Mouse (Mus musculus) embryonic facial prominence, embryonic 11.5 days (tissue): Measurements from ENCODE around the gene Timp2. TPM values are rescaled to one million over a fixed set of nuclear protein-coding genes. Genes with fewer than 3 reads are reported as not detected.

Experiments used
- ATAC-seq: fragments of 200-750 bp; cut with Nextera tagmentation; replicated peaks from 2 replicates; pipeline ENCODE4 v1.8.0; 2017; ENCODE audit warnings: low read depth; ENCODE audit not compliant: insufficient number of reproducible peaks, low FRiP score, low TSS enrichment
- DNase-seq: peaks from one replicate; pipeline ENCODE4 v3.0.0-alpha.2; 2015; ENCODE audit warnings: low spot score
- H3K27ac ChIP-seq: fragments of 300-500 bp; sonication (generic); replicated peaks from 2 replicates; pipeline ENCODE4 v1.5.1; 2014; ENCODE audit warnings: mild to moderate bottlenecking, low read depth, low read length, control low read depth
- H3K27me3 ChIP-seq: fragments of 300-500 bp; sonication (generic); 2 replicates; pipeline ENCODE4 v1.6.1; 2014; ENCODE audit warnings: mild to moderate bottlenecking, low read length, moderate library complexity, mixed read lengths; ENCODE audit not compliant: control insufficient read depth, insufficient read depth
- H3K36me3 ChIP-seq: fragments of 300-500 bp; sonication (generic); replicated peaks from 2 replicates; pipeline ENCODE4 v1.6.1; 2014; ENCODE audit warnings: low read depth, mild to moderate bottlenecking, low read length, moderate library complexity, mixed read lengths; ENCODE audit not compliant: control insufficient read depth, insufficient read depth
- H3K4me1 ChIP-seq: fragments of 300-500 bp; sonication (generic); 2 replicates; pipeline ENCODE4 v1.6.1; 2014; ENCODE audit warnings: low read length, mixed read lengths; ENCODE audit not compliant: control insufficient read depth, insufficient read depth
- H3K4me2 ChIP-seq: fragments of 300-500 bp; sonication (generic); 2 replicates; pipeline ENCODE4 v1.6.1; 2014; ENCODE audit warnings: low read depth, mild to moderate bottlenecking, control low read depth, low read length, moderate library complexity
- H3K4me3 ChIP-seq: fragments of 300-500 bp; sonication (generic); 2 replicates; pipeline ENCODE4 v1.5.1; 2014; ENCODE audit warnings: low read depth, low read length, control low read depth
- H3K9ac ChIP-seq: fragments of 300-500 bp; sonication (generic); replicated peaks from 2 replicates; pipeline ENCODE4 v1.6.1; 2014; ENCODE audit warnings: mild to moderate bottlenecking, control low read depth, low read length
- H3K9me3 ChIP-seq: fragments of 300-500 bp; sonication (generic); replicated peaks from 2 replicates; pipeline ENCODE4 v1.6.1; 2016; ENCODE audit warnings: mild to moderate bottlenecking, low read length, inconsistent platforms, mixed read lengths; ENCODE audit not compliant: control insufficient read depth
- WGBS: fragments of 180-500 bp; shearing (Covaris S2); extraction: QIAGEN DNeasy Blood & Tissue Kit; methylation state at CpG from one replicate; pipeline ENCODE4 v1.1.7; 2014; 5-methylcytosine and 5-hydroxymethylcytosine counted together
- polyA plus RNA-seq: library from polyadenylated mRNA; unstranded; fragments of >200 nt; fragmentation: Nextera tagmentation; extraction: Ambion mirVana; gene quantifications from 2 replicates; pipeline ENCODE4 v1.2.1, GENCODE M21; 2014

Timp2 gene
- polyA plus RNA-seq, 1 experiment from 2014 or later, result 73.2 TPM

- H3K27me3 ChIP-seq, result no peaks in the 10 kb centered on the region
- no peak for ATAC-seq
- H3K4me3 ChIP-seq, result no peak overlapping the region
- no peak overlapping the region for H3K9ac ChIP-seq
- no peak overlapping the region for H3K27ac ChIP-seq
- H3K4me1 ChIP-seq, result peaks cover 14% of the 10 kb centered on the region
- H3K36me3 ChIP-seq, result no peaks in the 10 kb centered on the region
- no peak overlapping the region for H3K4me2 ChIP-seq
- no peaks in the 10 kb centered on the region for H3K9me3 ChIP-seq
- DNase-seq, result peak; percentile 52
- WGBS, result 52% methylated on average over 3 of the region's 3 CpGs
Measured at GRCm38 (mm10) chr11:118368330-118368729, 12.8 kb upstream of the Timp2 start.

GRCm38 (mm10) chr11:118366559-118366958 is 11.0 kb upstream of the Timp2 start:
- ATAC-seq (no peak), DNase-seq (no peak)
- no peak overlapping the region for H3K4me2 ChIP-seq
- H3K4me1 ChIP-seq, result peaks cover 24% of the 10 kb centered on the region
- no peak overlapping the region for H3K4me3 ChIP-seq
- 66% methylated on average over 8 of the region's 8 CpGs for WGBS
- H3K36me3 ChIP-seq, result no peaks in the 10 kb centered on the region
- H3K27me3 ChIP-seq, result no peaks in the 10 kb centered on the region
- no peak overlapping the region for H3K9ac ChIP-seq
- H3K9me3 ChIP-seq, result no peaks in the 10 kb centered on the region
- peak overlapping the region; percentile 90; the same call in 1 of the 2 replicates for H3K27ac ChIP-seq

- Histone ChIP-seq H3K27me3 (no peaks in the 10 kb centered on the region), H3K4me1 (peaks cover 24% of the 10 kb centered on the region), H3K4me3 (no peak overlapping the region), H3K9ac (no peak overlapping the region), H3K9me3 (no peaks in the 10 kb centered on the region), H3K27ac (peak overlapping the region; percentile 90), H3K4me2 (no peak overlapping the region), H3K36me3 (no peaks in the 10 kb centered on the region)
- ATAC-seq (no peak), DNase-seq (no peak)
- 32% methylated on average over 3 of the region's 3 CpGs for WGBS
Measured at GRCm38 (mm10) chr11:118366108-118366507, 10.6 kb upstream of the Timp2 start.

GRCm38 (mm10) chr11:118365171-118365570 is 9.6 kb upstream of the Timp2 start:
- WGBS, result 19% methylated on average over 7 of the region's 7 CpGs
- H3K4me1 ChIP-seq, result peaks cover 24% of the 10 kb centered on the region
- H3K36me3 ChIP-seq, result no peaks in the 10 kb centered on the region
- DNase-seq (peak; percentile 90), ATAC-seq (0 out of 2 replicates have a peak, but pooled peaks have one; percentile 27)
- no peaks in the 10 kb centered on the region for H3K9me3 ChIP-seq
- no peak overlapping the region for H3K4me2 ChIP-seq
- H3K27me3 ChIP-seq, result no peaks in the 10 kb centered on the region
- H3K9ac ChIP-seq, result no peak overlapping the region
- peak overlapping the region; percentile 90 for H3K27ac ChIP-seq
- H3K4me3 ChIP-seq, result no peak overlapping the region

- no peak for ATAC-seq
- Histone ChIP-seq H3K27ac (peak overlapping the region; percentile 90), H3K4me1 (peaks cover 24% of the 10 kb centered on the region), H3K4me2 (no peak overlapping the region), H3K9me3 (no peaks in the 10 kb centered on the region), H3K36me3 (no peaks in the 10 kb centered on the region), H3K27me3 (no peaks in the 10 kb centered on the region), H3K4me3 (no peak overlapping the region), H3K9ac (no peak overlapping the region)
- WGBS, result 82% methylated on average over 4 of the region's 4 CpGs
- DNase-seq, result no peak
Measured at GRCm38 (mm10) chr11:118364021-118364420, 8.5 kb upstream of the Timp2 start.

- H3K27ac ChIP-seq, result peak overlapping the region; percentile 90
- WGBS, result 4% methylated on average over 8 of the region's 8 CpGs
- DNase-seq (peak; percentile 90), ATAC-seq (peak; percentile 79)
- peak overlapping the region; percentile 30; the same call in 1 of the 2 replicates for H3K9ac ChIP-seq
- H3K36me3 ChIP-seq, result no peaks in the 10 kb centered on the region
- H3K27me3 ChIP-seq, result no peaks in the 10 kb centered on the region
- no peaks in the 10 kb centered on the region for H3K9me3 ChIP-seq
- H3K4me2 ChIP-seq, result peak overlapping the region; percentile 32
- H3K4me3 ChIP-seq, result no peak overlapping the region
- H3K4me1 ChIP-seq, result peaks cover 24% of the 10 kb centered on the region
Measured at GRCm38 (mm10) chr11:118362971-118363518, 7.5 kb upstream of the Timp2 start.

- Histone ChIP-seq H3K4me3 (no peak overlapping the region), H3K4me2 (peak overlapping the region; percentile 32), H3K27ac (peak overlapping the region; percentile 89), H3K36me3 (no peaks in the 10 kb centered on the region), H3K9ac (peak overlapping the region; percentile 48; the same call in 1 of the 2 replicates), H3K27me3 (no peaks in the 10 kb centered on the region), H3K9me3 (no peaks in the 10 kb centered on the region), H3K4me1 (peaks cover 24% of the 10 kb centered on the region)
- DNase-seq, result no peak
- WGBS, result 63% methylated on average over 1 of the region's 1 CpGs
- no peak for ATAC-seq
Measured at GRCm38 (mm10) chr11:118362501-118362900, 7.0 kb upstream of the Timp2 start.

- H3K9ac ChIP-seq, result no peak overlapping the region
- H3K4me3 ChIP-seq, result no peak overlapping the region
- H3K27me3 ChIP-seq, result no peaks in the 10 kb centered on the region
- ATAC-seq (no peak), DNase-seq (no peak)
- no peak overlapping the region for H3K4me2 ChIP-seq
- H3K4me1 ChIP-seq, result peaks cover 21% of the 10 kb centered on the region
- H3K9me3 ChIP-seq, result no peaks in the 10 kb centered on the region
- no peak overlapping the region for H3K27ac ChIP-seq
- H3K36me3 ChIP-seq, result no peaks in the 10 kb centered on the region
- WGBS, result 63% methylated on average over 10 of the region's 10 CpGs
Measured at GRCm38 (mm10) chr11:118360907-118361341, 5.4 kb upstream of the Timp2 start.
